Mouse (Mus musculus): ENCODE results near the gene Nlrp4c.

Nlrp4c gene

GRCm38 (mm10) chr7:6044861-6045260 is at the start of gene Nlrp4c:
Gene Nlrp4c (plus strand): TSS chr7:6045161.
- WGBS: 90% methylated on average over 11 of the region's 11 CpGs

- WGBS: 90% methylated on average over 1 of the region's 1 CpGs
These were observed 34.1 kb upstream of the Nlrp4c start, which contains the start of gene Vmn1r65 for GRCm38 (mm10) chr7:6010910-6011309. Gene Vmn1r65 (minus strand): TSS chr7:6011010.

GRCm38 (mm10) chr7:6119501-6119900 is 74.5 kb downstream of the Nlrp4c start:
- 77% methylated on average over 3 of the region's 3 CpGs for WGBS

GRCm38 (mm10) chr7:6120104-6120503 is 75.1 kb downstream of the Nlrp4c start:
- 80% methylated on average over 2 of the region's 2 CpGs for whole genome bisulfite sequencing

GRCm38 (mm10) chr7:6121128-6121527 is 76.2 kb downstream of the Nlrp4c start:
- 72% methylated on average over 1 of the region's 1 CpGs for WGBS

GRCm38 (mm10) chr7:6126690-6127448 is 81.9 kb downstream of the Nlrp4c start:
- WGBS: 38% methylated on average over 7 of the region's 7 CpGs

GRCm38 (mm10) chr7:6130346-6130745 is 85.4 kb downstream of the Nlrp4c start:
- WGBS: 56% methylated on average over 4 of the region's 4 CpGs

- 91% methylated on average over 30 of the region's 30 CpGs for WGBS
These were observed 87.7 kb downstream of the Nlrp4c start for GRCm38 (mm10) chr7:6132646-6133045.

GRCm38 (mm10) chr7:6139295-6139694 is 94.3 kb downstream of the Nlrp4c start:
- whole genome bisulfite sequencing: 64% methylated on average over 3 of the region's 3 CpGs

- WGBS: 21% methylated on average over 2 of the region's 2 CpGs
These were observed 99.1 kb downstream of the Nlrp4c start for GRCm38 (mm10) chr7:6143991-6144531.

GRCm38 (mm10) chr7:6145423-6146188 is 100.6 kb downstream of the Nlrp4c start:
- 72% methylated on average over 8 of the region's 8 CpGs for WGBS

- 36% methylated on average over 7 of the region's 7 CpGs for WGBS
These were observed 101.4 kb downstream of the Nlrp4c start for GRCm38 (mm10) chr7:6146194-6146981.

GRCm38 (mm10) chr7:6146982-6147325 is 102.0 kb downstream of the Nlrp4c start:
- 21% methylated on average over 2 of the region's 2 CpGs for WGBS

- WGBS: 72% methylated on average over 5 of the region's 5 CpGs
These were observed 102.7 kb downstream of the Nlrp4c start for GRCm38 (mm10) chr7:6147688-6148087.

GRCm38 (mm10) chr7:6151266-6151665 is 106.3 kb downstream of the Nlrp4c start:
- 67% methylated on average over 1 of the region's 1 CpGs for WGBS

GRCm38 (mm10) chr7:6152036-6152435 is 107.1 kb downstream of the Nlrp4c start:
- 55% methylated on average over 3 of the region's 3 CpGs for WGBS

- WGBS: 75% methylated on average over 3 of the region's 3 CpGs
These were observed 108.2 kb downstream of the Nlrp4c start for GRCm38 (mm10) chr7:6153131-6153530.

GRCm38 (mm10) chr7:6154164-6154563 is 109.2 kb downstream of the Nlrp4c start:
- WGBS: 39% methylated on average over 5 of the region's 5 CpGs
